Mouse (Mus musculus) erythroid progenitor cell, adult 5-6 weeks (primary cell): ENCODE measurements around the gene Oip5. TPM values are rescaled to one million over a fixed set of nuclear protein-coding genes. Genes with fewer than 3 reads are reported as not detected.
"Not testable (repeated sequence)": the region's sequence is repeated elsewhere in the genome, so short reads cannot be mapped to it uniquely, and the experiment has no call there.

Experiments used
- ATAC-seq: replicated peaks from 2 replicates; pipeline ENCODE4 v1.8.0; 2016; ENCODE audit warnings: moderate number of reproducible peaks, mild to moderate bottlenecking, moderate TSS enrichment, inconsistent platforms; ENCODE audit not compliant: poor library complexity, low FRiP score, severe bottlenecking
- total RNA-seq, 2 experiments: library from RNA; stranded (forward) in 1 of 2; stranded (reverse) in 1 of 2; fragments of 150-400 nt in 1 of 2; fragments of 186-747, 209-891 nt in 1 of 2; gene quantifications; 2 replicates each; pipeline versions ENCODE4 v1.2.3 to v1.2.4; 2015 to 2017; ENCODE audit warnings: low replicate concordance in 2 of 2

Oip5 gene
- total RNA-seq (2015; ENCODE audit: low replicate concordance): 68.1 and 71.7 TPM in 2 replicates
- total RNA-seq (2017; ENCODE audit: low replicate concordance): 32.5 and 94.3 TPM in 2 replicates

GRCm38 (mm10) chr2:119618199-119618982, at the start of gene Oip5, which contains the start of gene Nusap1:
Oip5 (minus strand) TSS chr2:119618469.
Nusap1 (plus strand) TSS chr2:119618298.
- peak; percentile 93 for ATAC-seq

GRCm38 (mm10) chr2:119665744-119666143, 47.5 kb upstream of the Oip5 start:
- not testable (repeated sequence) for ATAC-seq

GRCm38 (mm10) chr2:119662220-119663182, 44.2 kb upstream of the Oip5 start, which contains the start of gene Ndufaf1:
Ndufaf1 (minus strand) TSS chr2:119662827.
- ATAC-seq: peak; percentile 96

- no peak for ATAC-seq
Observed at GRCm38 (mm10) chr2:119644254-119644653, 26.0 kb upstream of the Oip5 start.

GRCm38 (mm10) chr2:119641214-119641912, 23.1 kb upstream of the Oip5 start:
- ATAC-seq: no peak

GRCm38 (mm10) chr2:119636781-119637180, 18.5 kb upstream of the Oip5 start:
- no peak for ATAC-seq

- no peak for ATAC-seq
Observed at GRCm38 (mm10) chr2:119621302-119621701, 3.0 kb upstream of the Oip5 start.

- not testable (repeated sequence) for ATAC-seq
Observed at GRCm38 (mm10) chr2:119619002-119619401, 733 bp upstream of the Oip5 start.

- peak; percentile 73 for ATAC-seq
Observed at GRCm38 (mm10) chr2:119617841-119618198, 449 bp downstream of the Oip5 start.

GRCm38 (mm10) chr2:119607023-119607422, 11.2 kb downstream of the Oip5 start:
- peak; percentile 82 for ATAC-seq

- peak; percentile 86 for ATAC-seq
Observed at GRCm38 (mm10) chr2:119605361-119605973, 12.8 kb downstream of the Oip5 start.

GRCm38 (mm10) chr2:119603909-119604308, 14.4 kb downstream of the Oip5 start:
- ATAC-seq: no peak

- ATAC-seq: no peak
Observed at GRCm38 (mm10) chr2:119602488-119602887, 15.8 kb downstream of the Oip5 start.

- not testable (repeated sequence) for ATAC-seq
Observed at GRCm38 (mm10) chr2:119601575-119601974, 16.7 kb downstream of the Oip5 start.

GRCm38 (mm10) chr2:119601027-119601426, 17.2 kb downstream of the Oip5 start:
- no peak for ATAC-seq

- ATAC-seq: no peak
Observed at GRCm38 (mm10) chr2:119596781-119597330, 21.4 kb downstream of the Oip5 start.

- ATAC-seq: no peak
Observed at GRCm38 (mm10) chr2:119595308-119595707, 23.0 kb downstream of the Oip5 start.

- peak; percentile 95 for ATAC-seq
Observed at GRCm38 (mm10) chr2:119594113-119594981, 23.9 kb downstream of the Oip5 start.
